Mouse (Mus musculus): ENCODE measurements around the gene Dnase2b. TPM values are rescaled to one million over a fixed set of nuclear protein-coding genes. Genes with fewer than 3 reads are reported as not detected.

The Dnase2b gene
- polyA plus RNA-seq, 1 experiment from 2014 or later: 0.08 TPM

DNA sequence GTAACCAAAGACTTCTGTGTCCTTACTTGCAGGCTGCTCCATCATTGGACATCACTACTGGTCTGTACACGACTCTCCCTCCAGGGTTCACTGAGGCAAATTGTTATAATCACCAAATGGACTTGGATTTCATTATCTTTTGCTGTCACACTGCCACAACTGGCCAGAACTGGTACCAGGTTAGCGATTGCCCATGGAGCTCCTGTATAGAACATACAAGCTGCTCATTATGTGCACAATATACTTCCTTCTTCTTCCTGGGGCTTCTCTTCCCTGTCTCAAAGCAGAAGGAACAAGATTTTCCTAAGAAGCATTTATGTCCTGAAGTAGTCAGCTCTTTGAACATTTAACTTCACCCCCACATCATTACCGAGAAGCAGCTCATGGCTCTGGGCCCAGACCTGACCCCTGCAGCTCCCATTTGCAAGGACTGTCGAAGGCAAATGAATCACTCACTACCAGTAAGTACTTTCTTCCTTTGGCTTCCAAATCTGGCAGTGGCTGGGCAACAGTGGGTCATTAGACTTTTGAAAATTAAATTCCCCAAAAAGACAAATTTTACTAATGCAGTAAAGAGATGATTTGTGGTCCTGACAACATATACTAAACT lies 26.5 kb upstream of the Dnase2b start:
- ATAC-seq (replicated peaks; ENCODE audit: low FRiP score): no peak
- no peak overlapping the region for H3K4me2 ChIP-seq
- H3K27me3 ChIP-seq: no peaks in the 10 kb centered on the region
- no peaks in the 10 kb centered on the region for H3K9me3 ChIP-seq (replicated peaks)
- 34% methylated on average over 4 of the region's 4 CpGs for WGBS
- H3K27ac ChIP-seq: no peak overlapping the region
- no peak overlapping the region for H3K9ac ChIP-seq
- no peaks in the 10 kb centered on the region for H3K36me3 ChIP-seq
- no peak overlapping the region for H3K4me3 ChIP-seq (replicated peaks)
- no peaks in the 10 kb centered on the region for H3K4me1 ChIP-seq

DNA sequence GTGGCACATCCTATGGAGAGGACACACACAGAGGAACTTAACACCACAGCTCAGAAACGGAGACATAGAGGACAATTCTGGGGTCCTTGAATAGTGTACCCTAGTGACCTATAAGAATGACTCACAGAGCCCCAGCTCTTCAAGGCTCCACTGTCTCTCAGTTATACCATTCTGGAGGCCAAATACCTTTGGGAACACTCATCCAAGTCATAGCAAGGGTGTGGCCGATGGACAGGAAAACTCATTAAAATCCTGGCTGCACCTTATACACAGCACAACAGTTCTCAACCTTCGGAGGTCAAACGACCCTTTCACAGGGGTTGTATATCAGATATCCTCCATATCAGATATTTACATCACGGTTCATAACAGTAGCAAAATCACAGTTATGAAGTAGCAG lies 17.1 kb upstream of the Dnase2b start:
- WGBS: 82% methylated on average over 5 of the region's 5 CpGs
- H3K4me2 ChIP-seq: no peak overlapping the region
- no peak for ATAC-seq (replicated peaks; ENCODE audit: low FRiP score)

DNA sequence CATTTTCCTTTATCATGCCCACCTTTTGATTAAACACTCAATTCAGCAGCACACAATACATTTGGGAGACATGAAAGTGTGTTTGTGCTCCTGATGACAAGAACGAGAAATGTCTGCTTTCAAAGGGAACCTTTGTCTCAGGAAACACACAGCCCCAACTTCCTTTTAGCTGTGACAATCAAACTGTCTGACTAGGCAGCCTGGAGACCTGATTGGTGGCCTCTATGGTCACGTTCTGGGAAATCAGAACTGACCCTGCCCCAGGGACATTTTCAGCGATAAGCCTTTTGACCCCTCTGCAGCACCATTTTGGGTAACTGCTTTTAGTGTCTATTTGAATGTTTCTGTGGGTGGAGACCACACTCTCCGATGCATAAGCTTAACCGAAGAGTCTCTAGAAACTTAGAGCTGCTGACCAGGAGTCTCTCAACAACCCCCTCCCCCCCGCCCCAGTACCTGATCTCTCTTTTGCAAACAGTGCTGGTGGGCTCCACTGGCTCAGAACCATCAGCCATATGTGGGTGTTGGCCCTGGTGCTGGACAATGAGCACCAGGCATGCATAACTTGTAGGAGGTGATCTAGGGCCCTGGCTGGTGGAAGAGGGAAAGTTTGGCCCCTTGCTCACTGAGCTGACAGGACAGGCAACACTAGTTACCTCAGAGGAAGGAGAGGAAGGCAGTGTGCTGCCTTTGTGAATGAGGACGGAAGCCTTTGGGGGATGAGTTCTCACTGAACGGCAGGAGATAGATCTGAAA lies 13.0 kb upstream of the Dnase2b start:
- H3K27ac ChIP-seq: peak overlapping the region; percentile 67; the same call in 1 of the 2 replicates
- peaks cover 18% of the 10 kb centered on the region for H3K4me1 ChIP-seq
- peak overlapping the region; percentile 36 for H3K4me2 ChIP-seq
- H3K9me3 ChIP-seq (replicated peaks): no peaks in the 10 kb centered on the region
- 40% methylated on average over 8 of the region's 8 CpGs for WGBS
- peak; percentile 95 for ATAC-seq (replicated peaks; ENCODE audit: low FRiP score)
- H3K36me3 ChIP-seq: no peaks in the 10 kb centered on the region
- H3K4me3 ChIP-seq (replicated peaks): no peak overlapping the region
- no peaks in the 10 kb centered on the region for H3K27me3 ChIP-seq
- no peak overlapping the region for H3K9ac ChIP-seq

More for the DNA sequence above, 17.1 kb upstream of the Dnase2b start:
- no peaks in the 10 kb centered on the region for H3K36me3 ChIP-seq
- H3K27me3 ChIP-seq: no peaks in the 10 kb centered on the region
- H3K9ac ChIP-seq: no peak overlapping the region
- no peak overlapping the region for H3K27ac ChIP-seq
- peaks cover 18% of the 10 kb centered on the region for H3K4me1 ChIP-seq
- no peaks in the 10 kb centered on the region for H3K9me3 ChIP-seq (replicated peaks)
- no peak overlapping the region for H3K4me3 ChIP-seq (replicated peaks)

DNA sequence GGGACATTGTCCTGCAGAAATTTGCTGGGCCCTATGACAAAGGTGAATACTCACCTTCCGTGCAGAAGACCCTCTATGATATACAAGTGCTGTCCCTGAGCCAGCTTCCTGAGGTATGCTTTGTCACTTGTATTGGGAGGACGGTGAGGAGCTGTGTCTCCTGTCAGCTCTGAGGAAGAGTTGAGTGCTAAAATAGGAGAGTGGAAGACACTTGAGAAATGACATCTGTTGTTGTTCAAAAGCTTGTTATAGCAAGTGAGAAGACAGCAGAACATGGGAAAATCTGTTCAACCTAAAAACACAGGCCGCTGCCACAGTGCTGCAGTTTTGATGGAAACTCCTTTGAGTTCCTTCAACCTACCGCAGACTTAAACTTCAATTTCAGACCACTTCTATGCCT lies 10.4 kb upstream of the Dnase2b start:
- H3K4me3 ChIP-seq (replicated peaks): no peak overlapping the region
- no peaks in the 10 kb centered on the region for H3K27me3 ChIP-seq
- no peak overlapping the region for H3K9ac ChIP-seq
- H3K36me3 ChIP-seq: no peaks in the 10 kb centered on the region
- H3K4me2 ChIP-seq: no peak overlapping the region
- H3K4me1 ChIP-seq: peaks cover 18% of the 10 kb centered on the region
- no peak for ATAC-seq (replicated peaks; ENCODE audit: low FRiP score)
- no peaks in the 10 kb centered on the region for H3K9me3 ChIP-seq (replicated peaks)
- no peak overlapping the region for H3K27ac ChIP-seq
- 81% methylated on average over 4 of the region's 4 CpGs for WGBS

DNA sequence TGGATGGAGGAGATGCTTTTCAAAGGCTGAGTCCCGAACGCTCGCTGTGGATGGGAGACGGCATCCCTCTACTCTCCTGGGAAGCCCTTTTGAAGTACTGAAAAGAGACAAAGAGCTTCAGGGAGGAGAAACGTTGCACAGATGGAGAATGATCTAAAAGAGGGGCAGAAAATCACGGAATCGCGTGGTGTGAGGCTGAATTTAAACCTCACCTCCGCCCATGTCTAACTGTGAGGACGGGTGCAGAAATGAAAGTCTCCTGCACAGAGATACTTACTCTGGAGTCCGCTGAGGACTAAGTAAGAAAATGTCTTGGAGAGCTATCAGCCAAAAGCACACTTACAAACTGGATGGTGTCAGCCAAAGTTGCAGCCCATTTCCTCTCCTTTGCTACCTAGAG lies 6.6 kb upstream of the Dnase2b start:
- no peak overlapping the region for H3K27ac ChIP-seq
- H3K27me3 ChIP-seq: no peaks in the 10 kb centered on the region
- no peaks in the 10 kb centered on the region for H3K36me3 ChIP-seq
- no peak overlapping the region for H3K9ac ChIP-seq
- no peak overlapping the region for H3K4me3 ChIP-seq (replicated peaks)
- no peak overlapping the region for H3K4me2 ChIP-seq
- WGBS: 83% methylated on average over 11 of the region's 11 CpGs
- no peaks in the 10 kb centered on the region for H3K4me1 ChIP-seq
- no peak for ATAC-seq (replicated peaks; ENCODE audit: low FRiP score)
- no peaks in the 10 kb centered on the region for H3K9me3 ChIP-seq (replicated peaks)

DNA sequence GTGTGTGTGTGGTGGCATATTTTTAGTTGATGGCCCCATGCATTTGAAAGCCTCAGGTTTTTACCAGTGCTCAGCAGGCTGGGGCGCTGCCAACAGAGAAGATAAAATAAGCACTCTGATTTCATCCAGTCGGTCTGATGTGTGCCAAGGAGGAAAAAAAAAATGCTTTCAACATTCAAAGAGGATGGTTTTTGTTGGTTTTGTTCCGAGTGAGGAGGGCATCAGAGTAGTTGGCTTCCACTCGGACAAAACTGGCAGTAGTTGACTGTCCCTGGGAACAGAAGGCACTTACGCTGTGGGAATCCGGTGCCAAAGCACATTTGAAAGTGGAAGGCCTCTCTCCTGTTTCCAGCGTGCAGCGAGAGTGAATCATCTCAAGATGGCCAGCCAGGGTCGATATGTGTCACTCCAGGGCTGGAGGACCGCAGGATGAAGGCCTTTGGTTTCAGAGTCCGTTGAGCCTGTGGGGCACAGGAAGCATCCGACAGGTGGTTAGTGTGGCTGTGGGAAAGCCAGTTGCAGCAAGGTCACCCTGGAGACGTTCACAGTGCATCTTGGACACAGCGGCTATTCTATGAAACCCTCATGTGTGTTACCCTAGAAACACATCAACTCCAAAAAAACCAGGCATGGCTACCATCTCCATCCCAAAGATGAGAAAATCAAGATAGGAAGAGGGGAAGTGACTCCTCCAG lies 5.3 kb upstream of the Dnase2b start:
- Histone ChIP-seq H3K27me3 (no peaks in the 10 kb centered on the region), H3K9me3 (replicated peaks) (no peaks in the 10 kb centered on the region), H3K36me3 (no peaks in the 10 kb centered on the region), H3K27ac (no peak overlapping the region), H3K4me2 (no peak overlapping the region), H3K4me1 (no peaks in the 10 kb centered on the region), H3K9ac (no peak overlapping the region), H3K4me3 (replicated peaks) (no peak overlapping the region)
- 84% methylated on average over 14 of the region's 14 CpGs for WGBS
- ATAC-seq (replicated peaks; ENCODE audit: low FRiP score): no peak

DNA sequence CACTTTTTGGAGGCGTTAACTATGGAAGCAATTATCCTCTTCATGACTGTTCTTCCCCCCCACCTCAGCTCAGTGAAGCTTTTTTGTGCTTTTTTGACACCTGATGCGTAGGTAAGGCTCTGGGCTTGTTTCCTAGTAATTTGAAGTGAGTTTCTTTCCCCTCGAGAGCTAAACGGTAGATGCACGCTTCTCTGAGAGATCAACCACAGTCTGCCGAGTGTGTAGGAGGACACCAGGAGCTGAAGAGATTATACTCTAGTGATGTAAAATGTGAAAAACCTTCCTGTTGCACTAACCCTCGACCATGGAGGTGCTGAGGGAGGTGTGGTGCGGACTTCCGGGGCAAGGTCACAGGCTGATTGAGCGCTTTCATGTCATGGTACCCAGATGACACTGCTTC lies 4.7 kb upstream of the Dnase2b start:
- ATAC-seq (replicated peaks; ENCODE audit: low FRiP score): no peak
- H3K4me1 ChIP-seq: no peaks in the 10 kb centered on the region
- H3K9ac ChIP-seq: no peak overlapping the region
- 81% methylated on average over 10 of the region's 10 CpGs for WGBS
- no peaks in the 10 kb centered on the region for H3K27me3 ChIP-seq
- no peak overlapping the region for H3K4me2 ChIP-seq
- H3K9me3 ChIP-seq (replicated peaks): no peaks in the 10 kb centered on the region
- H3K27ac ChIP-seq: no peak overlapping the region
- H3K36me3 ChIP-seq: no peaks in the 10 kb centered on the region
- H3K4me3 ChIP-seq (replicated peaks): no peak overlapping the region

DNA sequence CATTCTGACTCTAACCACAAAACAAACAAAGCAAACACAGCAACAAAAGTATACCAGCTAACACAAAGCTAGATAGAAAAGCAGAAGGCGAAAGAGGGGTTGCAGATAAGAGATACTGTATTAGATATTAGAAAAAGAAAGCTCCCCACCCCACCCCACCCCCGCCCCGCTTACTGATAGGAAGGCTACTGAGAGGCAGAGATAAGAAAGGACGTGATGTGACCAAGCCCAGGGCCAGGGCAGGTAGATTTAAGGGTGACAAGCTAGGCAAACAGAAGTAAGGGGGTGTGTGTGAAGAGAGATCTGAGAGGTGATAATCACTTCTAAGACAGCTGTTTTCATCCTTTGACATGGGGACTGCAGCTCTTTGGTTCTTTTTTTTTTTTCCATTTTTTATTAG lies 3.0 kb upstream of the Dnase2b start:
- no peak overlapping the region for H3K4me2 ChIP-seq
- no peaks in the 10 kb centered on the region for H3K4me1 ChIP-seq
- H3K36me3 ChIP-seq: no peaks in the 10 kb centered on the region
- no peak overlapping the region for H3K27ac ChIP-seq
- no peaks in the 10 kb centered on the region for H3K27me3 ChIP-seq
- no peak overlapping the region for H3K9ac ChIP-seq
- ATAC-seq (replicated peaks; ENCODE audit: low FRiP score): no peak
- no peaks in the 10 kb centered on the region for H3K9me3 ChIP-seq (replicated peaks)
- no peak overlapping the region for H3K4me3 ChIP-seq (replicated peaks)
- 85% methylated on average over 4 of the region's 4 CpGs for WGBS

DNA sequence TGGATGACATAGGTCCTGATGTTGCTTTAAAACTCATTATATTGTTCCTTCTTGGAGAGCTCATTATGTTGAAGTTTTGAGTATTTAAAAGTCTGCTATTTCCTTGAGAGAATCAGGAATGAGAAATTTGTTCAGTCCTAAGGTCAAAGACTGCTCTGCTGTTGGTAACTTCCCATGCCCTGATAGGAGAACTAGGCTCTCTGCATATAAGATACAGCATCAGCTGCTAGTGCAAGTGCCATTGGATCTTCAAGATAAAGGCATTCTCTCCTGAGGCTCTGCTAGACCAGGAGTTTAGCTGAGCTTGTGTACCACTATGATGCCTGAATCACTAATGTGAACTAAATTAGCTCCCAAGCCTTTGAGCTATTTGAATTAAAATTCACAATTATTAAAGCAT lies 2.5 kb upstream of the Dnase2b start:
- Histone ChIP-seq H3K4me1 (no peaks in the 10 kb centered on the region), H3K9ac (no peak overlapping the region), H3K4me3 (replicated peaks) (no peak overlapping the region), H3K27ac (no peak overlapping the region), H3K4me2 (no peak overlapping the region), H3K27me3 (no peaks in the 10 kb centered on the region), H3K9me3 (replicated peaks) (no peaks in the 10 kb centered on the region), H3K36me3 (no peaks in the 10 kb centered on the region)
- no peak for ATAC-seq (replicated peaks; ENCODE audit: low FRiP score)

DNA sequence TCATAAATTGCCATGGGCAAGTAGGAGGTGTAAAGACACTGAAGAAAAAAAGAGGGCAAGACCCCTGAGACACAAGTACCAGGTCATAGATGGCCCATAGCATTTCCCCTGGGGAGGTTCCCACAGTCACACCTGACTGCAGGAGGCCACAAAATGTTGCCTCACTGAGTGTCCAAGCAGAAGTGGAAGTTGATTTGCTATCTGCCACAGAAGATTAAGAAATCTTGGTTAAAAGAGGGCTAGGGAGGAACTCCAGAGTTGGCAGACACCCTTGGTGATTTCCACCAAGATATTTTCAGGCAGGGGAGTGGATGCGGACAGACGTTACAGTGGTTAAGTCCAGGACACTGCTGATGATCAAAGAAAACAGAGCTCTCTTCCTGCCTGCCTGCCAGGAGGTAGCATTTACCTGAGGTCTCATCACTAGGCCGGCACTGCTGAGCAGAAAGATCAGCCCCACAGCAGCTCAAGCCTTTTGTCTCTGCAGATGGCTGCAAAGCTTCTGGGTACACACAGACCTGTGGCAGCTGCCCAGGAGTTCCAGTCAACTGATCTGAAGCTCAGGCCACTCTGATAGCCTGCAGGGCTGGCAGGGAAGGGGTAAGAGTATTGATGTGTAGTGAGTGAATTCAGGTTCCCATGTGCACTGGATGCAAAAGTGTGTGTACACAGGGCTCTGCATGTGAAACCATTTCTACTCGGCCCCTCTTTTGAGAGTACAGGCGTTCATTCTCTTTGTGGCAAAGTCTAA lies 1.3 kb upstream of the Dnase2b start:
- H3K9ac ChIP-seq: no peak overlapping the region
- no peak for ATAC-seq (replicated peaks; ENCODE audit: low FRiP score)
- H3K4me1 ChIP-seq: no peaks in the 10 kb centered on the region
- no peak overlapping the region for H3K4me2 ChIP-seq
- H3K27ac ChIP-seq: no peak overlapping the region
- H3K27me3 ChIP-seq: no peaks in the 10 kb centered on the region
- H3K36me3 ChIP-seq: no peaks in the 10 kb centered on the region
- 69% methylated on average over 5 of the region's 5 CpGs for WGBS
- H3K9me3 ChIP-seq (replicated peaks): no peaks in the 10 kb centered on the region
- no peak overlapping the region for H3K4me3 ChIP-seq (replicated peaks)

DNA sequence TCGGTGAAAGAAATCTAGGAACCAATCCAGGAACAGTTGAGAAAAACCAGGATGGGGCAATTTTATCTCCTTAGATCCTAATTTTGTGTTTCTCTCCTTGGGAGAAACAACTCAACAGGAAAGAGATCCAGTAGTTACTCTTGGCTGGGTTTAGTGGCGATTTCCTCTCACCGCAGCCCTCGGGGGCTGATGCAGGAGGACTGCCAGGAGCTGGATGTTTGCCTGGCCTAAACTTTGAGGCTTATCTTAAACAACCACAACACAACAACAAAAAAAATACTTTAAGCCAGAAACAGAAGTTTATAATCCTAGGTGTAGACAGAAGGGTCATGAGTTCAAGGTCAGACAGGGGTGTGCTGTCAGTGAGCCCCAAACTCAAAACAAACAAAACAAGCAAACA lies 3.6 kb downstream of the Dnase2b start:
- ATAC-seq (replicated peaks; ENCODE audit: low FRiP score): no peak
- Histone ChIP-seq H3K27ac (no peak overlapping the region), H3K27me3 (no peaks in the 10 kb centered on the region), H3K4me2 (no peak overlapping the region), H3K4me3 (replicated peaks) (no peak overlapping the region), H3K36me3 (no peaks in the 10 kb centered on the region), H3K9me3 (replicated peaks) (no peaks in the 10 kb centered on the region), H3K9ac (no peak overlapping the region), H3K4me1 (no peaks in the 10 kb centered on the region)
- 68% methylated on average over 4 of the region's 4 CpGs for WGBS

DNA sequence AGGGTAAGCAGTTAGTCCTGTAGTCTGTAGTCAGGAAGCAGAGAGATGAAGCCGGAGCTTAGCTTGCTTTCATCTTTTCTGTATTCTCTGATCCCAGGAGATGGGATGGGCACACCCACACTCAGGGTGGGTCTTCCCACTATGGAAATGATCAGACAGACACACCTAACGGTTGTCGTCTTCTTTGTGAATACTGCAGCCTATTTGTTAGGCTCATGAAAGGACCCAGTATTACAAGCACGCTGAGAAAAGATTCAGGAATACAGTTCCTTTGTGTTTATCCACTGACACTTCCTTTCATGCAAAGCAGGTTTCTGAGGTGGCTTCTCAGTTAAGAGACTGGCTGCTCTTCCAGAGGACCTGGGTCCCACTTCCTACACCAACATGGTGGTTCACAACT lies 4.1 kb downstream of the Dnase2b start:
- Histone ChIP-seq H3K36me3 (no peaks in the 10 kb centered on the region), H3K9ac (no peak overlapping the region), H3K4me3 (replicated peaks) (no peak overlapping the region), H3K27ac (no peak overlapping the region), H3K27me3 (no peaks in the 10 kb centered on the region), H3K9me3 (replicated peaks) (no peaks in the 10 kb centered on the region), H3K4me1 (no peaks in the 10 kb centered on the region), H3K4me2 (no peak overlapping the region)
- 87% methylated on average over 4 of the region's 4 CpGs for WGBS
- ATAC-seq (replicated peaks; ENCODE audit: low FRiP score): no peak
